Mouse (Mus musculus) kidney, adult 18-20 months (tissue): ENCODE data around the gene Rnf168.

Experiments
- DNase-seq: peaks from one replicate; pipeline ENCODE4 v3.0.0; 2021

Rnf168 gene

DNA sequence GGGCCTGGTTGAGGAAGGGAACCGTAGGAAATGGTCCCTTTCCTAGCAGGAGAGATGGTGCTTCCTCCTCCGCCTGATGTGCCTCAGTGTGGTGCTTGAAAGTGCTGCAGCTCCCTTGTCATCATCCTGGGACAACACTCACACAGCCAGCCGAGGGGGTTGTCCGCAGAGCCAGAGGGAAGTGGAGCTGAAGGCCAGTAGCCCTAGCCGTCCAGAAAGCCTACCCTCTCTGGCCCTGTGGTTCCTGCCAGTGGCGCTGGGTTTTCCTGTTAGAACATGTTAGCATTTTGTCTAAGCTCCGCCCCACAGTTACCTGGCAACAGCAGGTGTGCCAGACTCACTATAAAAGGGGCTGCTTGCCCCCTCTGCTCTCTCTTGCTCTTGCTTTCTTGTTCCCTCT is 46.7 kb downstream of the Rnf168 start:
- no peak for DNase-seq

DNA sequence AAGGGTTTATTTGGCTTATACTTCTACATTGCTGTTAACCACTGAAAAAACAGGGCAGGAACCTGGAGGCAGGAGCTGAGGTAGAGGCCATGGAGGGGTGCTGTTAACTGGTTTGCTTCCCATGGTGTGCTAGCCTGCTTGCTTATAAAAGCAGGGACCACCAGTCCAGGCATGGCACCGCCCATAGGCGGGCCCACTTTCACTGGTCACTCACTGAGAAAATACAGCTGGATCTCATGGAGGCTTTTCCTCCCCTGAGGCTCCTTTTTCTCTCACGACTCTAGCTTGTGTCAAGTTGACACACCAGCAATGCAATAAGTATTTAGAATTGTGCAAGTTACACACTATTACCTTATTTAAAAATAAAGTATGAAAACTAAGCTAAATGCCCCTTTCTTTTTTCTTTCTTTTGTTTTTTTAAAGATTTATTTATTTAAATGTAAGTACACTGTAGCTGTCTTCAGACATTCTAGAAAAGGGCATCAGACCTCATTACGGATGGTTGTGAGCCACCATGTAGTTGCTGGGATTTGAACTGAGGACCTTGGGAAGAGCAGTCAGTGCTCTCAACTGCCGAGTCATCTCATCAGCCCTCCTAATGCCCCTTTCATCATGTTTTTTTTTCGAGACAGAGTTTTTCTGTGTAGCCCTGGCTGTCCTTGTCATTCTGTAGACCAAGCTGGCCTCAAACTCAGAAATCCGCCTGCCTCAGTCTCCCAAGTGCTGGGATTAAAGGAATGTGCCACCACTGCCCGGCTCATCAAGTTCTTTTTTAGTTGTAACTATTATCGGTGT is 53.8 kb downstream of the Rnf168 start:
- no peak for DNase-seq

DNA sequence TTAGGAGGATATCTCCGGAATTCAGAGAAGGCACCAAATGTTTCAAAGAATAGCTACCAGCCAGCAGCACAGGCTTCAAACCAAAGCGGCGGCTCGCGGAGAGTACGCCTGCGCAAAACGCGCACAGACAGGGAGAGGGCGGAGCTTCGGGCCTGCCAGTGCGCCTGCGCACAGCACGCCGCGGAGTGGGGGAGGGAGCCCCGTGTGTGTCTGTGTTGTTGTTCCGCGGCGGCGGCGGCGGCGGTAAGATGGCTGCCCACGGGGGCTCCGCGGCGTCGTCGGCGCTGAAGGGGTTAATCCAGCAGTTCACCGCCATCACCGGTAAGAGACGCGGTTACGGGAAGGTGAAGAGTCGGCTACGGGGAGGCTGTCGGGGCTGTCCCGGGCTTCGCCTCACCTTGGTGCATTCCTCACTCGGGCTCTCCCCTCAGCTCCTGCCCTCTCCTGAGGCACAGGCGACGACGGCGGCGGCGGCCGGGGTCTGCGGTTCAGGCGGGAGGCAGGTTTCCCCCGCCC is 54.8 kb downstream of the Rnf168 start, which contains the start of gene Ubxn7:
TSS of gene Ubxn7 (plus strand) at position 218 of the 516 bp plus-strand sequence.
- DNase-seq: peak; percentile 98

DNA sequence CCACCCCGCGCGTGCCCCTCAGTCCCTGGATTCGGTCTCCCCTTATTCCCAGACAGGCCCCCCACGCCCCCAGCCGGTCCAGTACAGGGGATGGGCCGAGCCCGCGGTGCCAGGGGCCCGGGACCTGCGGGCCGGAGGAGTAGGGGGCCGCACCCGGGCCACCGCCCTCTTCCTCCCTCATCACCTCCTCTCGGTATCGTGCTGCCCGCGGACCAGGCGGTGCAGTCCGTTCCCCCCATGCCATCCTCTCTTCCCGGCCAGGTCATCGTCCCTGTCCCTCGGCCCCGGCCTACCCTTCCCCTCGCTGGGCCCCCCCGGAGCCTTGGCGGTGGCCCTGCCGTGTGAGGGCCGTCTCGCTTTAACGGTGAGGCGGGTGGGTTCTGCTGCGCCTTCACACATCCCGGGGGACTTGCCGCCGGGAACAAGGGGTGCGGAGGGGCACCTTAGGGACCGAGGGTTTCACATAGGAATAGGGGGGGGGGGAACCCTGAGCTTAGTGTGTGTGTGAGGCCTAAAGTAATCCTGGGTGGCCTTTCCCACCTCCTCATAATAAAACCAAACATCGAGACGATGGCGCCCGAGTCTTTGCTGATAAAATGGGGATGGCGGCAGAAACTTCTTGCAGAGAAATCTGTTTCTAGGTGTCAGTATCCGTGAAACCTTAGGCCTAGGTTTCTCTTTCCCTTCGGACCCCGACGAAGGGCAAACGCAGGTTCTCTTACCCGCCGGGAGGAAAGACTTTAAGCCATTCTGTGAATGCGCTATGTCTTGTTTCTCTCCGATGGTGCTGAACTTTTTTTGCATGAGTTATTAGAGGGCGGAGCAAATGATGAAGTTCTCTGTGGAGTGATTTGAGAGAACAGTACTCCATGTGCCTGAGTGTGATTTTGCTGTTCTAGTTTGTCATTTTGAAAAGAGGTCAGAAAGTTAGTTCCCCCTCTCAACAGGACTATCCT is 55.6 kb downstream of the Rnf168 start:
- peak; percentile 55 for DNase-seq

DNA sequence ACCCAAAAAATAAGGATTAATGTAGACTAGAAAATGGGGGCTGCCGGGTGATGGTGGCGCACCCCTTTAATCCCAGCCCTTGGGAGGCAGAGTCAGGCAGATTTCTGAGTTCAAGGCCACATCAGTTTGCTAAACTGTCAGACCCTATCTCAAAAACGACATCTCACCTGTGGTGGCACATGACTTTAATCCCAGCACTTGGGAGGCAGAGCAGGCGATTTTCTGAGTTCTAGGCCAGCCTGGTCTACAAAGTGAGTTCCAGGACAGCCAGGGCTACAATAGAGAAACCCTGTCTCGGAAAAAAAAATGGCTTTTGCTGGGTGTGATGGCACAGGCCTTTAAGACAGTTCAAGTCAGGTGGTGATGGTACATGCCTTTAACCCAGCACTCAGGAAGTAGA is 57.9 kb downstream of the Rnf168 start:
- no peak for DNase-seq

DNA sequence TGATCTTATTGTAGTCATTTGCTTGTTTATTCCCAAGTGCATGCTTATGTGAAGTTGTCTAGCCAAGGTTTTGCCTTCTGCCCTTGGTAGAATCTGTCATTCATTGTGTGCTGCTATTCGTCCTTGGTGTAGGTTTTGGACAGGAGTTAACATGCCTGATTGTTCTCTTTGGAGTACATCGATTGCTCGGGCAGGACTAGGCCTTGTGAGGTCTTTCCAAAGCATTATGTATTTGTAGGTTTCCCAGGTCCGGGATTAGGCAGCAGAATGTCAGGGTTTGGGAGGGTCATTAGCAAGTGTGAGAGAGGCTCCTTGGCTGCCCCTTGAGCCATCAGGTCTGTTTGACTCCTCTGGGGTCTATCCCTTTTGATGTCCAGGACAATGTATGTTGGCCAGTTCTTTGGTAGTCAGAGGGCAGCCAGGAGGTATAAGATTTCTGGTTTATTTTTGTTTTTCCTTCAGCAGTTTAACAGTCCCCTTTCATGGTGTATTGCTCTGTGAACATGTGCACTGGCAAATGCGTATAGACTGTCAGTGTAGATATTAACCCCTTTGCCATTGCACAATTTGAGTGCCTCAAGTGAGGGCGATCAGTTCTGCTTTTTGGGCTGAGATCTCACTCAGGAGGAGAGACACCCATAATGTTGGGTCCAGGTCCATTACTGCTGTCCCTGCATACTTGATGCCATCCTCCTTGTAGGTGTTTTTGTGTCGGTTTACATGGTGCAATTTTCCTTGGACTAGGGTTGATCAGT is 58.9 kb downstream of the Rnf168 start:
- no peak for DNase-seq

DNA sequence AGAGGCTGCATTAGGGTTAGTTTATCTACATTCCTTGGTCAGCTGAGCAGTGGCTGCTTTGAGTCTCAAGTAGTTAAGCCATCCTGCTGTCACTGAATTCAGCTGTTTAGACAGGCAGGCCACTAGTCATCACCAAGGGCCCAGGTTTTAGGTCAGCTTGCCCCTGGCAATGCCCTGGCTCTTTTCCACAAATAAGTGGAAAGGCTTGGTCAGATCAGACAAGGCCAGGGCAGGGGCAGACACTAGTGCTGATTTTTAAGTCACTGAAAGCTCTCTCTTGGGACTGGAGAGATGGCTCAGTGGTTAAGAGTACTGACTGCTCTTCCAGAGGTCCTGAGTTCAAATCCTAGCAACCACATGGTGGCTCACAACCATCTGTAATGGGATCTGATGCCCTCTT is 59.7 kb downstream of the Rnf168 start:
- DNase-seq: no peak

DNA sequence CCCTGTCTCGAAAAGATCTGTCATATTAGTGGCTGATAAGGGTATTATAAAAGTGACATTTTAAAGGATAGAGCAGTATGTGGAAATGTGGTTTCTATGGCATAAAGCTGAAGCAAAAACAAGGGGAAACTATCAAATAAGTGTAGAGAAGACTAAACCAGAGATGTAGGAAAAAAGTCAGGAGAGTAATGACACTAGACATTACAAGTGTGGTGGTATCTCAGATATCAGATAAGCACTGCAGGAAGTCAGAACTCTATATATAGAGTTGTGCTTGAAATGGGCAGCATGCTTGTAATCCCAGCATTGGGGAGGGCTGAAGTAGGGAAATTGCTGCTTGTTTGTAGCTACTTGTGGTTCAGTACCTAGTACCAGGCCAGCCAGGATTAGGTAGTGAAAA is 63.2 kb downstream of the Rnf168 start:
- no peak for DNase-seq

DNA sequence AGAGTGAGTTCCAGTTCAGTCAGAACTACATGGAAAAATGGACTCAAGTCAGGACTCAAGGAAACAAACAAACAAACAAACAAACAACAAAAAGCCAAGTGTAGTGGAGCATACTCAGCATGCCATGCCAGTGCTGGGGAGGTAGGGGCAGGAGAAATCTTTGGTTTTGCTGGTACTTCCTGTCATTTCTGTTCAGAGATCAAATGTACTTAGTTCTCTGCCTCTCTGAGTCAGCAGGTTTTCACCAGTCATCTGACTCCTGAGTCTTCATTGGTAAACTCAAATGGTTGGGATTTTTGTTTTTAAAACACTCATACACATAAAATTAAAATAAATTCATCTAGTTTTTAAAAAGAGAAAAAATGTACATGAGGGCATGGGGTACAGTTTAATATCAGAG is 68.3 kb downstream of the Rnf168 start:
- DNase-seq: no peak

DNA sequence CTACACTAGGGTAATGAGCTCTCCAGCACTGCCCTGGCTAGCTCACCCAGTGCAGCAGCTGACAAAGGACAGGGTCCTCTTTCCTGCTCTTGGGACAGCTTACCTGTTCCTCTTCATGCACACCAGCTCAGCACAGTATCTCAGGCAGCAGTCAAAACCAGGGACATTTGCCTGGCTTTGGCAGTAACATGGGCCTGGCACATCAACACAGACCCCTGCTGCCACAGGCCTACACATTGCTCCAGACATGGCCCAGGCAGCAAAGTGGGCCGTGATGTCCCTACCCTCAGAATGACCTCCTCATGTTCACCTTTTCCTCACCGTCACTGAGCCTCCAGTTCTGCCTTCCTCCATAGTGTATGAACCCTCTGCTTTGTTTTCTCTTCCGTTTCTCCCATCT is 73.5 kb downstream of the Rnf168 start:
- no peak for DNase-seq
